Mouse (Mus musculus): ENCODE results near the gene Capn2. TPM values are rescaled to one million over a fixed set of nuclear protein-coding genes. Genes with fewer than 3 reads are reported as not detected.

Capn2 gene
- polyA plus RNA-seq, 1 experiment: 2.4 TPM

DNA sequence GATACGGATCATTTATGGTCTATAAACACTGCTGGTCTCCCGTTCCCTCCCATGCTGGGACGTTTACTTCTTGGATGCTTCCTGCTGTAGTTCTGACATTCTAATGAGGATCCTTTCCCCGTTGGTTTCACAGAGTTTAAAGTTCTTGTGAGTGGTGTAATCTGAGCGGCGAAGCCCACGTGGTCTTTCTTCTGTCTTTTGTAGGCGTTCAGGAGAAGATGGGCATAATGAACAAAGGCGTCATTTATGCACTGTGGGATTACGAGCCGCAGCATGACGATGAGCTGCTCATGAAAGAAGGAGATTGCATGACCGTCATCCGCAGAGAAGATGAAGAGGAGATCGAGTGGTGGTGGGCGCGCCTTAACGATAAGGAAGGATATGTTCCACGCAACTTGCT is 58.9 kb downstream of the Capn2 start:
- Histone ChIP-seq H3K27ac (ENCODE audit: control insufficient read depth, insufficient read depth, low read depth, low read length) (no peak overlapping the region), H3K36me3 (ENCODE audit: control insufficient read depth, insufficient read depth, low read length) (peaks cover 3% of the 10 kb centered on the region), H3K4me1 (ENCODE audit: control insufficient read depth, insufficient read depth, low read length) (no peaks in the 10 kb centered on the region; the same call in 1 of the 2 replicates), H3K4me3 (ENCODE audit: control insufficient read depth, low read depth, low read length) (no peak overlapping the region), H3K27me3 (ENCODE audit: control insufficient read depth, insufficient read depth, low read length) (no peaks in the 10 kb centered on the region)
- TF ChIP-seq CTCF (IDR thresholded peaks at IDR 0.05; ENCODE audit: control insufficient read depth, insufficient read depth, insufficient replicate concordance, low read depth, low read length) (no peak), POLR2A (IDR thresholded peaks at IDR 0.05; ENCODE audit: control insufficient read depth, low read depth, low read length) (no peak)

GRCm38 (mm10) chr1:182455080-182455479 is 62.3 kb downstream of the Capn2 start:
- H3K36me3 ChIP-seq (ENCODE audit: control insufficient read depth, insufficient read depth, low read length): no peaks in the 10 kb centered on the region; the same call in none of the 2 replicates

DNA sequence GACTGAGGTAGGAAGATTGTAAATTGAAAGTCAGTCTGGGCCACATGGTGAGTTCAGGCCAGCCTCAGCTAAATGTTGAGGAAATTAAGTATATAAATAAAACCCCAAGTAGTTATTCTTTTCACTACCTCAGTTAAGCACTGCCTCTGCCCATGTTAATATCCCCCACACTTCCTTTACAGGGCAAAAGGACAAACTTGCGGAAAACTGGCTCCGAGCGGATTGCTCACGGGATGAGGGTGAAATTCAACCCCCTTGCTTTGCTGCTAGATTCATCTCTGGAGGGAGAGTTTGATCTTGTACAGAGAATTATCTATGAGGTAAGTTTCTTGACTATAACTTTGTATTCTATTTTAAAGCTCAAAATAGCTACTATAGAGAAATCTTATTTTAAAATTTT is 64.9 kb downstream of the Capn2 start:
- no peaks in the 10 kb centered on the region for H3K27me3 ChIP-seq (ENCODE audit: control insufficient read depth, insufficient read depth, low read length)
- no peak overlapping the region for H3K4me3 ChIP-seq (ENCODE audit: control insufficient read depth, low read depth, low read length)
- no peak overlapping the region for H3K27ac ChIP-seq (ENCODE audit: control insufficient read depth, insufficient read depth, low read depth, low read length)
- H3K36me3 ChIP-seq (ENCODE audit: control insufficient read depth, insufficient read depth, low read length): peaks cover 7% of the 10 kb centered on the region
- no peaks in the 10 kb centered on the region for H3K4me1 ChIP-seq (ENCODE audit: control insufficient read depth, insufficient read depth, low read length)
- TF ChIP-seq POLR2A (IDR thresholded peaks at IDR 0.05; ENCODE audit: control insufficient read depth, low read depth, low read length): no peak
- no peak for TF ChIP-seq CTCF (IDR thresholded peaks at IDR 0.05; ENCODE audit: control insufficient read depth, insufficient read depth, insufficient replicate concordance, low read depth, low read length)

More at GRCm38 (mm10) chr1:182455080-182455479, 62.3 kb downstream of the Capn2 start:
- Histone ChIP-seq H3K4me3 (ENCODE audit: control insufficient read depth, low read depth, low read length) (no peak overlapping the region), H3K4me1 (ENCODE audit: control insufficient read depth, insufficient read depth, low read length) (no peaks in the 10 kb centered on the region), H3K27me3 (ENCODE audit: control insufficient read depth, insufficient read depth, low read length) (no peaks in the 10 kb centered on the region), H3K27ac (ENCODE audit: control insufficient read depth, insufficient read depth, low read depth, low read length) (no peak overlapping the region)
- TF ChIP-seq CTCF (IDR thresholded peaks at IDR 0.05; ENCODE audit: control insufficient read depth, insufficient read depth, insufficient replicate concordance, low read depth, low read length): no peak
- TF ChIP-seq POLR2A (IDR thresholded peaks at IDR 0.05; ENCODE audit: control insufficient read depth, low read depth, low read length): no peak

GRCm38 (mm10) chr1:182448276-182449035 is 69.0 kb downstream of the Capn2 start:
- TF ChIP-seq POLR2A (IDR thresholded peaks at IDR 0.05; ENCODE audit: control insufficient read depth, low read depth, low read length) (no peak), CTCF (IDR thresholded peaks at IDR 0.05; ENCODE audit: control insufficient read depth, insufficient read depth, insufficient replicate concordance, low read depth, low read length) (no peak)
- Histone ChIP-seq H3K27ac (ENCODE audit: control insufficient read depth, insufficient read depth, low read depth, low read length) (no peak overlapping the region), H3K4me3 (ENCODE audit: control insufficient read depth, low read depth, low read length) (no peak overlapping the region), H3K27me3 (ENCODE audit: control insufficient read depth, insufficient read depth, low read length) (no peaks in the 10 kb centered on the region), H3K36me3 (ENCODE audit: control insufficient read depth, insufficient read depth, low read length) (peaks cover 9% of the 10 kb centered on the region), H3K4me1 (ENCODE audit: control insufficient read depth, insufficient read depth, low read length) (no peaks in the 10 kb centered on the region)

GRCm38 (mm10) chr1:182444116-182444515 is 73.3 kb downstream of the Capn2 start:
- peaks cover 7% of the 10 kb centered on the region for H3K36me3 ChIP-seq (ENCODE audit: control insufficient read depth, insufficient read depth, low read length)
- H3K27ac ChIP-seq (ENCODE audit: control insufficient read depth, insufficient read depth, low read depth, low read length): no peak overlapping the region
- TF ChIP-seq CTCF (IDR thresholded peaks at IDR 0.05; ENCODE audit: control insufficient read depth, insufficient read depth, insufficient replicate concordance, low read depth, low read length) (no peak), POLR2A (IDR thresholded peaks at IDR 0.05; ENCODE audit: control insufficient read depth, low read depth, low read length) (no peak)
- H3K27me3 ChIP-seq (ENCODE audit: control insufficient read depth, insufficient read depth, low read length): no peaks in the 10 kb centered on the region
- H3K4me3 ChIP-seq (ENCODE audit: control insufficient read depth, low read depth, low read length): no peak overlapping the region
- H3K4me1 ChIP-seq (ENCODE audit: control insufficient read depth, insufficient read depth, low read length): no peaks in the 10 kb centered on the region

GRCm38 (mm10) chr1:182441791-182442473 is 75.5 kb downstream of the Capn2 start:
- TF ChIP-seq CTCF (IDR thresholded peaks at IDR 0.05; ENCODE audit: control insufficient read depth, insufficient read depth, insufficient replicate concordance, low read depth, low read length) (no peak), POLR2A (IDR thresholded peaks at IDR 0.05; ENCODE audit: control insufficient read depth, low read depth, low read length) (no peak)
- Histone ChIP-seq H3K4me1 (ENCODE audit: control insufficient read depth, insufficient read depth, low read length) (no peaks in the 10 kb centered on the region), H3K27ac (ENCODE audit: control insufficient read depth, insufficient read depth, low read depth, low read length) (no peak overlapping the region), H3K4me3 (ENCODE audit: control insufficient read depth, low read depth, low read length) (no peak overlapping the region), H3K36me3 (ENCODE audit: control insufficient read depth, insufficient read depth, low read length) (no peaks in the 10 kb centered on the region; the same call in none of the 2 replicates), H3K27me3 (ENCODE audit: control insufficient read depth, insufficient read depth, low read length) (no peaks in the 10 kb centered on the region)

DNA sequence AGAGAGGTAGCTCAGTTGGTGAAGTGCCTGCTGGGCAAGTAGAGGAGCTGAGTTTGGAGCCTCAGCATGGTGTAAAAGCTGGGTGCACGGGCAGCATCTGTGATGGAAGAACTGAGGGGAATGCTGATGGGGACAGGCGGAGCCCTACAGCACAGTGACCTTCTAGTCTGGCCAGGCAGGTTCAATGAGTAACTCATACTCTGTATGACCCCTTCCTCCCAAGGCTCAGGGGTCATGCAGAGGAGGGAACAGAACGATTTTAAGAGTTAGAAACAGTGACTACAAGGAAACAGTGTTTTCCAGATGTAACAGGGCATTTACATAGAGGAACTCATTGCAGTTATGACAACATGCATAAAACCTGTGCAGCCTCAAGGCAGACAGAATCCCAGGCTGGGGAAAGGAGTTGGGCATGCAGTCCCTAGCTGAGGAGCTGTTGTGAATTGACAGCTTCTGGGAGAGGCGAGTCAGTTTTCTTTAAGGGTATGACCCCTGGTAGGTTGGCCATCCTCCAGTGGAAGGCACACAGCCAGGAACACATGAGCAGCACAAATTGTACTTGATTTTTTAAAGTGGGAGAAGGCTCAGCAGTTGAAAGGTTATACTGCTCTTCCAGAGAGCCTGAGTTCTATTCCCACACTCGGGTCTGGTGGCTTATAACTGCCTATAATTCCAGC is 77.7 kb downstream of the Capn2 start:
- H3K27ac ChIP-seq (ENCODE audit: control insufficient read depth, insufficient read depth, low read depth, low read length): no peak overlapping the region
- no peak overlapping the region for H3K4me3 ChIP-seq (ENCODE audit: control insufficient read depth, low read depth, low read length)
- no peaks in the 10 kb centered on the region for H3K4me1 ChIP-seq (ENCODE audit: control insufficient read depth, insufficient read depth, low read length)
- H3K27me3 ChIP-seq (ENCODE audit: control insufficient read depth, insufficient read depth, low read length): no peaks in the 10 kb centered on the region
- H3K36me3 ChIP-seq (ENCODE audit: control insufficient read depth, insufficient read depth, low read length): peaks cover 1% of the 10 kb centered on the region
- TF ChIP-seq POLR2A (IDR thresholded peaks at IDR 0.05; ENCODE audit: control insufficient read depth, low read depth, low read length): no peak
- no peak for TF ChIP-seq CTCF (IDR thresholded peaks at IDR 0.05; ENCODE audit: control insufficient read depth, insufficient read depth, insufficient replicate concordance, low read depth, low read length)
